Mouse (Mus musculus) liver, postnatal 0 days (tissue): ENCODE results near the gene Plxnd1. TPM values are rescaled to one million over a fixed set of nuclear protein-coding genes. Genes with fewer than 3 reads are reported as not detected.

ENCODE experiments used
- ATAC-seq: fragments of 200-750 bp; cut with Nextera tagmentation; 2 replicates; pipeline ENCODE4 v1.8.0; 2017; ENCODE audit warnings: mild to moderate bottlenecking, moderate library complexity
- DNase-seq: peaks from one replicate; pipeline ENCODE4 v3.0.0-alpha.2; 2016
- H3K27ac ChIP-seq: fragments of 300-500 bp; sonication (generic); 2 replicates; pipeline ENCODE4 v1.5.1; 2014; ENCODE audit warnings: antibody characterized with exemption, moderate library complexity, mild to moderate bottlenecking, low read depth
- H3K27me3 ChIP-seq: fragments of 300-500 bp; sonication (generic); 2 replicates; pipeline ENCODE4 v1.6.1; 2014; ENCODE audit warnings: low read length, control low read depth, mixed read lengths; ENCODE audit not compliant: insufficient read depth
- H3K36me3 ChIP-seq: fragments of 300-500 bp; sonication (generic); replicated peaks from 2 replicates; pipeline ENCODE4 v1.6.1; 2014; ENCODE audit warnings: mild to moderate bottlenecking, control low read depth, low read length, moderate library complexity, mixed read lengths; ENCODE audit not compliant: insufficient read depth
- H3K4me1 ChIP-seq: fragments of 300-500 bp; sonication (generic); 2 replicates; pipeline ENCODE4 v1.6.1; 2014; ENCODE audit warnings: antibody characterized with exemption, mild to moderate bottlenecking, control low read depth; ENCODE audit not compliant: insufficient read depth
- H3K4me2 ChIP-seq: fragments of 300-500 bp; sonication (generic); 2 replicates; pipeline ENCODE4 v1.6.1; 2014; ENCODE audit warnings: low read depth, mild to moderate bottlenecking, low read length, moderate library complexity, mixed read lengths
- H3K4me3 ChIP-seq: fragments of 300-500 bp; sonication (generic); 2 replicates; pipeline ENCODE4 v1.5.1; 2014; ENCODE audit warnings: low read depth, low read length
- H3K9ac ChIP-seq: fragments of 300-500 bp; sonication (generic); replicated peaks from 2 replicates; pipeline ENCODE4 v1.6.1; 2014; ENCODE audit warnings: mild to moderate bottlenecking, moderate library complexity
- H3K9me3 ChIP-seq: fragments of 300-500 bp; sonication (generic); 2 replicates; pipeline ENCODE4 v1.6.1; 2016; ENCODE audit warnings: mild to moderate bottlenecking, control low read depth, low read length, mixed read lengths
- CTCF ChIP-seq: sonication (generic); IDR thresholded peaks from 2 replicates; pipeline ENCODE4 v1.5.1; 2016; ENCODE audit warnings: antibody characterized with exemption, low read depth
- EP300 ChIP-seq: IDR thresholded peaks from 2 replicates; pipeline ENCODE4 v1.6.1; 2016; ENCODE audit warnings: antibody characterized with exemption, low read depth, mild to moderate bottlenecking
- whole genome bisulfite sequencing: fragments of 180-500 bp; shearing (Covaris S2); extraction: QIAGEN DNeasy Blood & Tissue Kit; methylation state at CpG from one replicate; pipeline ENCODE4 v1.1.7; 2014; ENCODE audit not compliant: insufficient replicate concordance; 5-methylcytosine and 5-hydroxymethylcytosine counted together
- polyA plus RNA-seq: library from polyadenylated mRNA; unstranded; fragments of >200 nt; fragmentation: Nextera tagmentation; extraction: Ambion mirVana; gene quantifications from 2 replicates; pipeline ENCODE4 v1.2.1, GENCODE M21; 2015

Gene Plxnd1
- polyA plus RNA-seq, 1 experiment from 2014 or later = 8.7 TPM

- ATAC-seq = no peak
- Histone ChIP-seq H3K4me2 (no peak overlapping the region), H3K4me1 (peaks cover 10% of the 10 kb centered on the region), H3K27ac (no peak overlapping the region), H3K36me3 (no peaks in the 10 kb centered on the region), H3K9ac (no peak overlapping the region), H3K27me3 (no peaks in the 10 kb centered on the region), H3K4me3 (no peak overlapping the region), H3K9me3 (no peaks in the 10 kb centered on the region)
- TF ChIP-seq EP300 (no peak), CTCF (no peak)
- 9% methylated on average over 5 of the region's 12 CpGs for WGBS
- DNase-seq = peak; percentile 40
Measured at GRCm38 (mm10) chr6:115941128-115941527, 53.7 kb downstream of the Plxnd1 start.

GRCm38 (mm10) chr6:115940603-115941002 lies 54.2 kb downstream of the Plxnd1 start:
- H3K4me2 ChIP-seq = no peak overlapping the region
- peak; percentile 31 for DNase-seq
- H3K27me3 ChIP-seq = no peaks in the 10 kb centered on the region
- H3K4me1 ChIP-seq = peaks cover 10% of the 10 kb centered on the region
- no peak overlapping the region for H3K9ac ChIP-seq
- whole genome bisulfite sequencing = 52% methylated on average over 1 of the region's 1 CpGs
- no peaks in the 10 kb centered on the region for H3K9me3 ChIP-seq
- no peak overlapping the region for H3K27ac ChIP-seq
- TF ChIP-seq EP300 (no peak), CTCF (no peak)
- H3K36me3 ChIP-seq = no peaks in the 10 kb centered on the region
- ATAC-seq = peak; percentile 80
- H3K4me3 ChIP-seq = no peak overlapping the region

- Histone ChIP-seq H3K4me1 (peaks cover 10% of the 10 kb centered on the region), H3K36me3 (no peaks in the 10 kb centered on the region), H3K27me3 (no peaks in the 10 kb centered on the region), H3K27ac (no peak overlapping the region), H3K4me3 (no peak overlapping the region), H3K9ac (no peak overlapping the region), H3K9me3 (no peaks in the 10 kb centered on the region), H3K4me2 (no peak overlapping the region)
- TF ChIP-seq CTCF (no peak), EP300 (no peak)
- whole genome bisulfite sequencing = 46% methylated on average over 1 of the region's 1 CpGs
- ATAC-seq (no peak), DNase-seq (no peak)
Measured at GRCm38 (mm10) chr6:115938798-115939197, 56.0 kb downstream of the Plxnd1 start.

- ATAC-seq (peak; percentile 13; the same call in 1 of the 2 replicates), DNase-seq (no peak)
- no peaks in the 10 kb centered on the region for H3K27me3 ChIP-seq
- 76% methylated on average over 2 of the region's 2 CpGs for WGBS
- H3K27ac ChIP-seq = no peak overlapping the region
- no peaks in the 10 kb centered on the region for H3K36me3 ChIP-seq
- no peak overlapping the region for H3K4me3 ChIP-seq
- H3K4me2 ChIP-seq = no peak overlapping the region
- TF ChIP-seq EP300 (no peak), CTCF (no peak)
- H3K9me3 ChIP-seq = no peaks in the 10 kb centered on the region
- H3K9ac ChIP-seq = no peak overlapping the region
- peaks cover 10% of the 10 kb centered on the region for H3K4me1 ChIP-seq
Measured at GRCm38 (mm10) chr6:115938011-115938410, 56.8 kb downstream of the Plxnd1 start.

- H3K4me3 ChIP-seq = no peak overlapping the region
- no peaks in the 10 kb centered on the region for H3K9me3 ChIP-seq
- no peaks in the 10 kb centered on the region for H3K36me3 ChIP-seq
- no peaks in the 10 kb centered on the region for H3K27me3 ChIP-seq
- no peaks in the 10 kb centered on the region; the same call in 1 of the 2 replicates for H3K4me1 ChIP-seq
- H3K27ac ChIP-seq = no peak overlapping the region
- no peak overlapping the region for H3K4me2 ChIP-seq
- H3K9ac ChIP-seq = no peak overlapping the region
- DNase-seq = no peak
- 75% methylated on average over 8 of the region's 8 CpGs for WGBS
- ATAC-seq = no peak
- no peak for TF ChIP-seq CTCF
- no peak for TF ChIP-seq EP300
Measured at GRCm38 (mm10) chr6:115935544-115935943, 59.3 kb downstream of the Plxnd1 start.

DNA sequence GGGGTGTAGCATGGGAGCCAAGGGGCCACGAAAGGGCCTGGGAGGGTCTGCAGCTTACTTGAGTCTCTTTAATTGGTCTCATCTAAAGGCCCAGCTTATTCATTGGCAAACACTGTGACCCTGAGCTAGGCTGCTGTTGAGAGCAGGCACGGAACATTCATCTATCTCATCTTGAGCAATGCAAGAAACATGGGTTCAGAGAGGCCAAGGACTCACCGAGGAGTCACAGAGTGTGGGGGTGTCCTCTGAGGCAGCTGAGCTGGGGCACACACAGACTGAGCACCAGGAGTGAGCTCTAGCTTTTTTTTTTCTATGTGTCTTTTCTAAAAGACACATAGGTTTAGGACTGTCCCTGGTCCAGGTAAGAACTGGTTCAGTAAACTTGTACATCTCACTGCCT lies 62.4 kb downstream of the Plxnd1 start:
- DNase-seq (no peak), ATAC-seq (no peak)
- WGBS = 82% methylated on average over 3 of the region's 3 CpGs
- H3K36me3 ChIP-seq = no peaks in the 10 kb centered on the region
- H3K27me3 ChIP-seq = no peaks in the 10 kb centered on the region
- no peaks in the 10 kb centered on the region for H3K4me1 ChIP-seq
- H3K4me2 ChIP-seq = no peak overlapping the region
- H3K4me3 ChIP-seq = no peak overlapping the region
- no peak for TF ChIP-seq CTCF
- TF ChIP-seq EP300 = no peak
- H3K9me3 ChIP-seq = no peaks in the 10 kb centered on the region
- no peak overlapping the region for H3K27ac ChIP-seq
- no peak overlapping the region for H3K9ac ChIP-seq

GRCm38 (mm10) chr6:115931639-115932038 lies 63.2 kb downstream of the Plxnd1 start, which contains the start of gene Rho:
Gene Rho, plus strand, starts transcription at chr6:115931748.
- Histone ChIP-seq H3K27me3 (no peaks in the 10 kb centered on the region), H3K4me2 (no peak within 1 kb of the TSS), H3K9me3 (no peaks in the 10 kb centered on the region), H3K36me3 (no peaks in the 10 kb centered on the region), H3K4me1 (no peaks in the 10 kb centered on the region), H3K9ac (no peak within 1 kb of the TSS), H3K27ac (no peak within 1 kb of the TSS), H3K4me3 (no peak within 1 kb of the TSS)
- no peak for DNase-seq
- 80% methylated on average over 14 of the region's 14 CpGs for WGBS
- no peak for TF ChIP-seq EP300
- no peak for TF ChIP-seq CTCF
- ATAC-seq = no peak
